Mouse (Mus musculus) left cerebral cortex, adult 8-10 months (tissue): Measurements from ENCODE around the gene Usp10. TPM values are rescaled to one million over a fixed set of nuclear protein-coding genes. Genes with fewer than 3 reads are reported as not detected.

Source experiments
- total RNA-seq, 4 experiments: library from RNA; stranded (reverse); gene quantifications; 2 replicates each; pipeline ENCODE4 v1.2.4; 2022

Usp10 gene
- total RNA-seq, 4 experiments from 2014 or later = 79.8 to 83.3 (median 82.0) TPM

Other genes starting within 250 kb of the Usp10 start
- gene Wfdc1, start 244.0 kb upstream of the Usp10 start, total RNA-seq = 1 to 10 TPM; 6.0 to 8.4 (median 7.4) TPM
- gene Atp2c2, start 210.4 kb upstream of the Usp10 start, total RNA-seq = 1 to 10 TPM; 1.5 to 2.0 (median 1.8) TPM
- gene Tldc1, start 131.9 kb upstream of the Usp10 start, total RNA-seq = 10 to 100 TPM; 12.8 to 14.2 (median 13.6) TPM
- 100 to 1,000 TPM in 1 of 4 experiments, 10 to 100 TPM in 3; 52.1 to 105 (median 68.9) TPM for gene Cotl1, start 69.8 kb upstream of the Usp10 start, total RNA-seq
- gene Klhl36, start 48.1 kb upstream of the Usp10 start, total RNA-seq = 1 to 10 TPM; 7.4 to 8.6 (median 8.4) TPM
- 10 to 100 TPM; 10.4 to 20.8 (median 16.4) TPM for gene Gm20388, start 481 bp downstream of the Usp10 start, total RNA-seq
- 1 to 10 TPM; 2.3 to 2.9 (median 2.5) TPM for gene Crispld2, start 82.1 kb downstream of the Usp10 start, total RNA-seq
- 10 to 100 TPM; 26.3 to 44.6 (median 34.0) TPM for gene Zdhhc7, start 191.1 kb downstream of the Usp10 start, total RNA-seq
- gene 6430548M08Rik, start 203.8 kb downstream of the Usp10 start, total RNA-seq = 100 to 1,000 TPM; 219 to 271 (median 241) TPM